ENCODE assay signal across 16 mouse cellular contexts in genomic region chr7:80456327-80456726, GRCm38 (mm10). TPM values are rescaled to one million over a fixed set of nuclear protein-coding genes. Genes with fewer than 3 reads are reported as not detected.
DNase-seq lines count a peak whose midpoint lies in the region; ATAC-seq and TF ChIP-seq lines count a peak whose summit lies in the region.
"Had no signal": no experiment of that assay in that cellular context is flagged by ENCODE, and none has a peak within 500 bp of the region (broad histone marks: within the 10 kb centered on the region; RNA-seq: fewer than 3 reads in every experiment).

No protein-coding gene starts in this region.

- H3K36me3 ChIP-seq in heart, embryonic 15.5 days, result peaks cover 4% of the 10 kb centered on the region; the same call in 1 of the 2 replicates
- H3K36me3 ChIP-seq in CH12.LX (replicated peaks in 1 of 2; ENCODE audit: control insufficient read depth in 1 of 2, insufficient read depth in 1 of 2, low read length in 1 of 2) (peaks cover 30 to 73% of the 10 kb centered on the region in 2 experiments), MEL (ENCODE audit: control insufficient read depth in 1 of 2, insufficient read depth in 2 of 2, low read length in 2 of 2) (peaks cover 5 to 28% of the 10 kb centered on the region in 2 experiments)
- H3K36me3 ChIP-seq in forebrain, embryonic 10.5 days (replicated peaks), result peaks cover 98% of the 10 kb centered on the region

- peaks cover 39% of the 10 kb centered on the region for H3K4me1 ChIP-seq in heart, embryonic 15.5 days (replicated peaks)
- H3K4me1 ChIP-seq in CH12.LX (ENCODE audit: control insufficient read depth in 1 of 2, insufficient read depth in 2 of 2), result peaks cover 31 to 82% of the 10 kb centered on the region in 2 experiments
- H3K4me1 ChIP-seq in MEL (ENCODE audit: control insufficient read depth in 1 of 2, insufficient read depth in 2 of 2, low read length in 2 of 2), result peaks cover 10 to 23% of the 10 kb centered on the region in 2 experiments
- H3K4me1 ChIP-seq in forebrain, embryonic 10.5 days, result no peaks in the 10 kb centered on the region
- H3K4me1 ChIP-seq: midbrain, embryonic 13.5 days had no signal

- no peak for DNase-seq in heart, adult 18-20 months
- no peak for DNase-seq in CH12.LX (ENCODE audit: extremely low read depth)
- DNase-seq in MEL (ENCODE audit: low read depth, low spot score), result no peak
- DNase-seq in fat pad, adult 2 months (ENCODE audit: extremely low read depth, low read depth, low spot score), result peak; percentile 62
- no peak for DNase-seq in spleen, postnatal 4 days (ENCODE audit: low spot score in 2 of 2)
- DNase-seq in forebrain, embryonic 10.5 days (ENCODE audit: extremely low spot score, low spot score), result no peak
- DNase-seq in lung, postnatal 36 days, result no peak
- DNase-seq: adrenal gland, postnatal 14 days; cerebellum, adult 2 months; cerebellum, postnatal 36 days; heart, postnatal 14 days; spleen, adult 18-20 months had no signal

- H3K9ac ChIP-seq in heart, embryonic 15.5 days, result no peak overlapping the region
- H3K9ac ChIP-seq in CH12.LX (ENCODE audit: insufficient read depth, low read depth) (no peak overlapping the region), MEL (ENCODE audit: control insufficient read depth, low read depth, low read length, poor library complexity, severe bottlenecking) (peak overlapping the region; percentile 37)
- H3K9ac ChIP-seq: hindbrain, embryonic 14.5 days; midbrain, embryonic 13.5 days had no signal

- no peak for ATAC-seq in heart, embryonic 15.5 days (replicated peaks; ENCODE audit: insufficient number of reproducible peaks, insufficient read depth, low FRiP score, low read depth)
- ATAC-seq: forebrain, embryonic 16.5 days; midbrain, embryonic 13.5 days had no signal

- 72% methylated on average over 6 of the region's 6 CpGs for WGBS in heart, embryonic 15.5 days
- 87% methylated on average over 6 of the region's 6 CpGs for WGBS in forebrain, embryonic 10.5 days

- no peaks in the 10 kb centered on the region for H3K27me3 ChIP-seq in heart, embryonic 15.5 days
- H3K27me3 ChIP-seq in CH12.LX (replicated peaks) (no peaks in the 10 kb centered on the region), MEL (ENCODE audit: control insufficient read depth in 1 of 2, insufficient read depth in 2 of 2, low read length in 2 of 2) (no peaks in the 10 kb centered on the region)
- no peaks in the 10 kb centered on the region for H3K27me3 ChIP-seq in forebrain, embryonic 10.5 days (ENCODE audit: poor library complexity, severe bottlenecking)
- H3K27me3 ChIP-seq: midbrain, embryonic 13.5 days had no signal

- no peaks in the 10 kb centered on the region for H3K9me3 ChIP-seq in heart, embryonic 15.5 days (replicated peaks)
- H3K9me3 ChIP-seq in CH12.LX (replicated peaks; ENCODE audit: low read length) (no peaks in the 10 kb centered on the region), MEL (replicated peaks; ENCODE audit: insufficient read depth, low read length) (no peaks in the 10 kb centered on the region)
- H3K9me3 ChIP-seq in forebrain, embryonic 10.5 days, result no peaks in the 10 kb centered on the region
- H3K9me3 ChIP-seq: midbrain, embryonic 13.5 days had no signal

- dilution Hi-C loops in CH12.LX (cut with MboI; ENCODE audit: extremely low pct_ligation_motif_present, extremely low pct_unique_long_range_greater_than_20kb, low sequenced_read_pairs), result no loop called here

- TF ChIP-seq RAD21 in CH12.LX (IDR thresholded peaks at IDR 0.05; ENCODE audit: low read depth, low read length) (no peak), MEL (IDR thresholded peaks at IDR 0.05; ENCODE audit: low read depth, low read length) (no peak)

- no peak overlapping the region for H3K4me3 ChIP-seq in heart, embryonic 15.5 days
- no peak overlapping the region for H3K4me3 ChIP-seq in CH12.LX (replicated peaks in 1 of 3; ENCODE audit: low read depth in 2 of 3, low read length in 2 of 3, poor library complexity in 1 of 3)
- no peak overlapping the region for H3K4me3 ChIP-seq in MEL (ENCODE audit: control insufficient read depth in 1 of 2, insufficient read depth in 1 of 2, low read depth in 2 of 2, low read length in 2 of 2)
- no peak overlapping the region for H3K4me3 ChIP-seq in forebrain, embryonic 10.5 days
- H3K4me3 ChIP-seq: midbrain, embryonic 13.5 days had no signal

- H3K79me2 ChIP-seq in CH12.LX (replicated peaks; ENCODE audit: control insufficient read depth, extremely low read depth, insufficient read depth, poor library complexity, severe bottlenecking) (no peaks in the 10 kb centered on the region), MEL (ENCODE audit: control insufficient read depth, insufficient read depth, low read length, poor library complexity) (no peaks in the 10 kb centered on the region)

- in situ Hi-C loops in CH12.LX (cut with MboI; ENCODE audit: low pct_ligation_motif_present, low pct_unique_long_range_greater_than_20kb, low sequenced_read_pairs), result no loop called here

- TF ChIP-seq POLR2A in CH12.LX (IDR thresholded peaks at IDR 0.05; ENCODE audit: low read depth, low read length), result no peak
- no peak for TF ChIP-seq POLR2A in MEL (IDR thresholded peaks at IDR 0.05; ENCODE audit: control insufficient read depth in 1 of 2, insufficient read depth in 1 of 2, low read depth in 1 of 2, low read length in 2 of 2, poor library complexity in 1 of 2)

- no peak overlapping the region for H3K4me2 ChIP-seq in heart, embryonic 15.5 days
- no peak overlapping the region for H3K4me2 ChIP-seq in CH12.LX (ENCODE audit: insufficient read depth, low read depth, poor library complexity, severe bottlenecking)
- H3K4me2 ChIP-seq: hindbrain, embryonic 14.5 days; midbrain, embryonic 13.5 days had no signal

- TF ChIP-seq CTCF in CH12.LX (conservative IDR thresholded peaks at IDR 0.05 in 1 of 2, IDR thresholded peaks at IDR 0.05 in 1 of 2; ENCODE audit: low read depth in 2 of 2, low read length in 2 of 2) (no peak), MEL (IDR thresholded peaks at IDR 0.05 in 2 of 3, conservative IDR thresholded peaks at IDR 0.05 in 1 of 3; ENCODE audit: control insufficient read depth in 1 of 3, insufficient read depth in 1 of 3, low read depth in 2 of 3, low read length in 3 of 3, poor library complexity in 1 of 3, severe bottlenecking in 1 of 3) (no peak)

- peak overlapping the region; percentile 54 for H3K27ac ChIP-seq in heart, embryonic 15.5 days
- H3K27ac ChIP-seq in CH12.LX (ENCODE audit: insufficient read depth, low read depth), result peak overlapping the region; percentile 59
- H3K27ac ChIP-seq in MEL (ENCODE audit: control insufficient read depth, low read depth, low read length), result peak overlapping the region; percentile 58
- no peak overlapping the region for H3K27ac ChIP-seq in forebrain, embryonic 10.5 days
- H3K27ac ChIP-seq: hindbrain, embryonic 14.5 days; midbrain, embryonic 13.5 days had no signal

- TF ChIP-seq EP300 in CH12.LX (IDR thresholded peaks at IDR 0.05; ENCODE audit: low read length) (no peak), MEL (IDR thresholded peaks at IDR 0.05; ENCODE audit: low read depth in 1 of 2, low read length in 2 of 2) (no peak)

TF ChIP-seq in CH12.LX, 34 proteins besides CTCF, POLR2A, EP300 and RAD21:
- no peak for TF ChIP-seq CHD2 (IDR thresholded peaks at IDR 0.05; ENCODE audit: low read length)
- TF ChIP-seq GABPA (IDR thresholded peaks at IDR 0.05; ENCODE audit: insufficient replicate concordance, low read depth, low read length), result no peak
- no peak for TF ChIP-seq TBP (conservative IDR thresholded peaks at IDR 0.05; ENCODE audit: low read depth, low read length)
- TF ChIP-seq BHLHE40 (IDR thresholded peaks at IDR 0.05; ENCODE audit: low read depth, low read length), result no peak
- TF ChIP-seq JUN (IDR thresholded peaks at IDR 0.05; ENCODE audit: insufficient read depth, low read depth, low read length), result no peak
- no peak for TF ChIP-seq ZC3H11A (IDR thresholded peaks at IDR 0.05; ENCODE audit: low read depth, low read length)
- no peak for TF ChIP-seq ELF1 (IDR thresholded peaks at IDR 0.05; ENCODE audit: low read depth, low read length)
- TF ChIP-seq MAZ (IDR thresholded peaks at IDR 0.05; ENCODE audit: low read depth, low read length), result no peak
- TF ChIP-seq MAFK (IDR thresholded peaks at IDR 0.05; ENCODE audit: insufficient replicate concordance, low read length), result no peak
- no peak for TF ChIP-seq KAT2A (IDR thresholded peaks at IDR 0.05; ENCODE audit: insufficient replicate concordance, low read length)
- no peak for TF ChIP-seq USF1 (IDR thresholded peaks at IDR 0.05; ENCODE audit: low read depth, low read length)

TF ChIP-seq in MEL, 35 proteins besides CTCF, POLR2A, EP300 and RAD21:
- TF ChIP-seq TBP (IDR thresholded peaks at IDR 0.05; ENCODE audit: low read depth, low read length), result no peak
- TF ChIP-seq MXI1 (IDR thresholded peaks at IDR 0.05; ENCODE audit: low read depth, low read length), result no peak
- TF ChIP-seq USF2 (IDR thresholded peaks at IDR 0.05; ENCODE audit: borderline replicate concordance in 1 of 2, insufficient read depth in 1 of 2, low read depth in 1 of 2, low read length in 2 of 2), result no peak
- no peak for TF ChIP-seq POLR2AphosphoS2 (IDR thresholded peaks at IDR 0.05; ENCODE audit: low read length)
- TF ChIP-seq USF1 (IDR thresholded peaks at IDR 0.05; ENCODE audit: low read depth, low read length), result no peak
- no peak for TF ChIP-seq E2F4 (IDR thresholded peaks at IDR 0.05; ENCODE audit: borderline replicate concordance, low read depth, low read length)
- TF ChIP-seq GABPA (IDR thresholded peaks at IDR 0.05; ENCODE audit: low read depth, low read length), result no peak
- no peak for TF ChIP-seq NRF1 (IDR thresholded peaks at IDR 0.05; ENCODE audit: insufficient read depth, low read depth, low read length, poor library complexity, severe bottlenecking)
- no peak for TF ChIP-seq TAL1 (IDR thresholded peaks at IDR 0.05; ENCODE audit: low read length)
- TF ChIP-seq MAZ (IDR thresholded peaks at IDR 0.05; ENCODE audit: low read depth, low read length), result no peak
- no peak for TF ChIP-seq ZC3H11A (IDR thresholded peaks at IDR 0.05; ENCODE audit: low read depth, low read length)
- no peak for TF ChIP-seq GATA1 (IDR thresholded peaks at IDR 0.05; ENCODE audit: low read depth, low read length)
- TF ChIP-seq ZMIZ1 (IDR thresholded peaks at IDR 0.05; ENCODE audit: low read depth, low read length), result no peak
- no peak for TF ChIP-seq MYC (IDR thresholded peaks at IDR 0.05; ENCODE audit: low read depth, low read length)
- TF ChIP-seq JUND (IDR thresholded peaks at IDR 0.05; ENCODE audit: low read depth, low read length), result no peak

RNA-seq across cellular contexts. Expression of gene Furin, which starts 51.1 kb away (rescaled TPM):
- 16.0 and 18.2 TPM in 2 replicates for polyA plus RNA-seq in heart, embryonic 15.5 days (2015; fragmentation: Nextera tagmentation; extraction: Ambion mirVana)
- total RNA-seq in heart, adult 18-20 months (2021), result 100 to 1,000 TPM; 103 to 114 TPM
- total RNA-seq in CH12.LX (2012; rRNA removed) (11.1 and 13.5 TPM in 2 replicates), CH12.LX (2014; rRNA removed) (1.1 and 1.5 TPM in 2 replicates), MEL (2012; rRNA removed) (11.6 and 13.7 TPM in 2 replicates)
- polyA plus RNA-seq in CH12.LX (2012; ENCODE audit: insufficient read length, low read depth) (17.0 and 20.9 TPM in 2 replicates), MEL (2012; ENCODE audit: insufficient read depth in 1 of 2, insufficient read length in 2 of 2, low read depth in 1 of 2, low replicate concordance in 2 of 2, missing spikeins in 1 of 2) (10 to 100 TPM in 1 of 2 experiments, not detected in 1; 32.3 TPM)
- 3.3 and 3.9 TPM in 2 replicates for polyA plus RNA-seq in forebrain, embryonic 10.5 days (2016; fragmentation: Nextera tagmentation; extraction: Ambion mirVana)
